Mouse (Mus musculus): ENCODE measurements around the gene Nfya.

- TF ChIP-seq CTCF (IDR thresholded peaks at IDR 0.05; ENCODE audit: low read depth, low read length) (no peak), POLR2A (IDR thresholded peaks at IDR 0.05; ENCODE audit: borderline replicate concordance, low read depth, low read length) (no peak)
These were observed 62.4 kb downstream of the Nfya start for GRCm38 (mm10) chr17:48347287-48347686.

Measured in bone marrow macrophage, adult 2 months (primary cell).